Mouse (Mus musculus): ENCODE data around the gene Gm6525. TPM values are rescaled to one million over a fixed set of nuclear protein-coding genes. Genes with fewer than 3 reads are reported as not detected.

Gene Gm6525
- polyA plus RNA-seq, 1 experiment = not detected

GRCm38 (mm10) chr3:84217118-84217960 lies 43.4 kb downstream of the Gm6525 start:
- 9% methylated on average over 12 of the region's 12 CpGs for WGBS
- peak; percentile 59 to 60 for DNase-seq
- peaks cover 18% of the 10 kb centered on the region for H3K4me1 ChIP-seq (ENCODE audit: control insufficient read depth, insufficient read depth, low read length)
- TF ChIP-seq CTCF (IDR thresholded peaks at IDR 0.05; ENCODE audit: borderline replicate concordance, insufficient read depth, low read depth, low read length) (no peak), POLR2A (IDR thresholded peaks at IDR 0.05; ENCODE audit: borderline replicate concordance, insufficient read depth, low read length) (no peak)
- peak overlapping the region; percentile 89 for H3K4me3 ChIP-seq (replicated peaks; ENCODE audit: insufficient read depth, low read depth, low read length)
- H3K27me3 ChIP-seq (ENCODE audit: control insufficient read depth, insufficient read depth, low read length) = no peaks in the 10 kb centered on the region
- H3K27ac ChIP-seq (ENCODE audit: insufficient read depth, low read length) = peak overlapping the region; percentile 67

- H3K27ac ChIP-seq (ENCODE audit: insufficient read depth, low read length) = peak overlapping the region; percentile 67
- DNase-seq = no peak
- TF ChIP-seq POLR2A (IDR thresholded peaks at IDR 0.05; ENCODE audit: borderline replicate concordance, insufficient read depth, low read length) (no peak), CTCF (IDR thresholded peaks at IDR 0.05; ENCODE audit: borderline replicate concordance, insufficient read depth, low read depth, low read length) (no peak)
- H3K27me3 ChIP-seq (ENCODE audit: control insufficient read depth, insufficient read depth, low read length) = no peaks in the 10 kb centered on the region
- WGBS = 8% methylated on average over 4 of the region's 4 CpGs
- peak overlapping the region; percentile 89 for H3K4me3 ChIP-seq (replicated peaks; ENCODE audit: insufficient read depth, low read depth, low read length)
- peaks cover 18% of the 10 kb centered on the region for H3K4me1 ChIP-seq (ENCODE audit: control insufficient read depth, insufficient read depth, low read length)
Observed at GRCm38 (mm10) chr3:84217961-84218351, 44.1 kb downstream of the Gm6525 start.

- H3K27me3 ChIP-seq (ENCODE audit: control insufficient read depth, insufficient read depth, low read length) = no peaks in the 10 kb centered on the region
- H3K4me1 ChIP-seq (ENCODE audit: control insufficient read depth, insufficient read depth, low read length) = peaks cover 18% of the 10 kb centered on the region
- no peak overlapping the region for H3K27ac ChIP-seq (ENCODE audit: insufficient read depth, low read length)
- DNase-seq = no peak
- WGBS = 27% methylated on average over 2 of the region's 2 CpGs
- peak overlapping the region; percentile 89 for H3K4me3 ChIP-seq (replicated peaks; ENCODE audit: insufficient read depth, low read depth, low read length)
- TF ChIP-seq POLR2A (IDR thresholded peaks at IDR 0.05; ENCODE audit: borderline replicate concordance, insufficient read depth, low read length) = no peak
- no peak for TF ChIP-seq CTCF (IDR thresholded peaks at IDR 0.05; ENCODE audit: borderline replicate concordance, insufficient read depth, low read depth, low read length)
Observed at GRCm38 (mm10) chr3:84218498-84218897, 44.6 kb downstream of the Gm6525 start.

GRCm38 (mm10) chr3:84219166-84219710 lies 45.3 kb downstream of the Gm6525 start:
- H3K4me1 ChIP-seq (ENCODE audit: control insufficient read depth, insufficient read depth, low read length) = peaks cover 17% of the 10 kb centered on the region
- H3K27ac ChIP-seq (ENCODE audit: insufficient read depth, low read length) = peak overlapping the region; percentile 58; the same call in 1 of the 2 replicates
- no peak for DNase-seq
- no peak for TF ChIP-seq CTCF (IDR thresholded peaks at IDR 0.05; ENCODE audit: borderline replicate concordance, insufficient read depth, low read depth, low read length)
- TF ChIP-seq POLR2A (IDR thresholded peaks at IDR 0.05; ENCODE audit: borderline replicate concordance, insufficient read depth, low read length) = no peak
- peak overlapping the region; percentile 89 for H3K4me3 ChIP-seq (replicated peaks; ENCODE audit: insufficient read depth, low read depth, low read length)
- WGBS = 3% methylated on average over 2 of the region's 2 CpGs
- no peaks in the 10 kb centered on the region for H3K27me3 ChIP-seq (ENCODE audit: control insufficient read depth, insufficient read depth, low read length)

- Histone ChIP-seq H3K27me3 (ENCODE audit: control insufficient read depth, insufficient read depth, low read length) (no peaks in the 10 kb centered on the region), H3K4me1 (ENCODE audit: control insufficient read depth, insufficient read depth, low read length) (peaks cover 12% of the 10 kb centered on the region), H3K4me3 (replicated peaks; ENCODE audit: insufficient read depth, low read depth, low read length) (peak overlapping the region; percentile 89), H3K27ac (ENCODE audit: insufficient read depth, low read length) (peak overlapping the region; percentile 18; the same call in 1 of the 2 replicates)
- 1% methylated on average over 9 of the region's 9 CpGs for WGBS
- TF ChIP-seq CTCF (IDR thresholded peaks at IDR 0.05; ENCODE audit: borderline replicate concordance, insufficient read depth, low read depth, low read length) = no peak
- TF ChIP-seq POLR2A (IDR thresholded peaks at IDR 0.05; ENCODE audit: borderline replicate concordance, insufficient read depth, low read length) = peak; percentile 15; the same call in 1 of the 2 replicates
- peak; percentile 58 to 63 for DNase-seq
Observed at GRCm38 (mm10) chr3:84219720-84220273, 45.9 kb downstream of the Gm6525 start.

- peak overlapping the region; percentile 89 for H3K4me3 ChIP-seq (replicated peaks; ENCODE audit: insufficient read depth, low read depth, low read length)
- WGBS = under 1% methylated on average over 9 of the region's 9 CpGs
- peak overlapping the region; percentile 88 for H3K27ac ChIP-seq (ENCODE audit: insufficient read depth, low read length)
- peaks cover 11% of the 10 kb centered on the region for H3K4me1 ChIP-seq (ENCODE audit: control insufficient read depth, insufficient read depth, low read length)
- TF ChIP-seq CTCF (IDR thresholded peaks at IDR 0.05; ENCODE audit: borderline replicate concordance, insufficient read depth, low read depth, low read length) = no peak
- TF ChIP-seq POLR2A (IDR thresholded peaks at IDR 0.05; ENCODE audit: borderline replicate concordance, insufficient read depth, low read length) = no peak
- no peaks in the 10 kb centered on the region for H3K27me3 ChIP-seq (ENCODE audit: control insufficient read depth, insufficient read depth, low read length)
- DNase-seq = no peak
Observed at GRCm38 (mm10) chr3:84220326-84220725, 46.4 kb downstream of the Gm6525 start.

GRCm38 (mm10) chr3:84220748-84221147 lies 46.8 kb downstream of the Gm6525 start:
- H3K4me3 ChIP-seq (replicated peaks; ENCODE audit: insufficient read depth, low read depth, low read length) = peak overlapping the region; percentile 89
- under 1% methylated on average over 11 of the region's 11 CpGs for WGBS
- H3K27me3 ChIP-seq (ENCODE audit: control insufficient read depth, insufficient read depth, low read length) = no peaks in the 10 kb centered on the region
- peak; percentile 86 to 90 for DNase-seq
- H3K27ac ChIP-seq (ENCODE audit: insufficient read depth, low read length) = peak overlapping the region; percentile 88; the same call in 1 of the 2 replicates
- TF ChIP-seq POLR2A (IDR thresholded peaks at IDR 0.05; ENCODE audit: borderline replicate concordance, insufficient read depth, low read length) (peak; percentile 61; the same call in 1 of the 2 replicates), CTCF (IDR thresholded peaks at IDR 0.05; ENCODE audit: borderline replicate concordance, insufficient read depth, low read depth, low read length) (no peak)
- peaks cover 11% of the 10 kb centered on the region for H3K4me1 ChIP-seq (ENCODE audit: control insufficient read depth, insufficient read depth, low read length)

Other genes starting within 250 kb of the Gm6525 start
- 9.2 and 9.7 TPM in 2 replicates for gene Tmem131l, start 133.9 kb upstream of the Gm6525 start, polyA plus RNA-seq (2012; rRNA removed)
- gene Mnd1, start 18.3 kb upstream of the Gm6525 start, polyA plus RNA-seq (2012; rRNA removed) = 1.7 and 1.8 TPM in 2 replicates
- gene Trim2, start 132.8 kb downstream of the Gm6525 start, polyA plus RNA-seq (2012; rRNA removed) = 120 and 129 TPM in 2 replicates

All from cerebellum, adult 2 months (tissue).